Mouse (Mus musculus) spleen, embryonic (tissue): ENCODE results near the gene Krtap2-4.

Experiments
- CTCF ChIA-PET: fragments of 350-600 bp; sonication (Branson Sonifier 250); formaldehyde crosslinking; loops from one replicate; lab custom pipeline; 2022; lab: Charles Lee

The Krtap2-4 gene

DNA sequence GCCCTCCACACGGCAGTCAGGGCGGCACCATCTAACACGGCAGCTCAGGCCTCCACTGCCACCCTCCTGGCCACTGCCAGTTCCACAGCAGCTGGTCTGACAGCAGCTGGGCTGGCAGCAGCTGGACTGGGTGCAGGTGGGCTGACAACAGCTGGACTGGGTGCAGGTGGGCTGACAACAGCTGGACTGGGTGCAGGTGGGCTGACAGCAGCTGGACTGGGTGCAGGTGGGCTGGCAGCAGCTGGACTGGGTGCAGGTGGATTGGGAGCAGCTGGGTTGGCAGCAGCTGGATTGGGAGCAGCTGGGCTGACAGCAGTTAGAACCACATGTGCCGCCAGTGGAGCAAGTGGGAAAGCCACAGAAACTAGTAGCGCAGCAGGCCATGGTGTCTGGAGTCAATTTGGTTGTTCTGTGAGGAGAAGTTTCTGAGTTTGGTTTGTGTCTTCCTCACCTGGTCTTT is 31.4 kb downstream of the Krtap2-4 start, which contains the start of gene Krtap1-4:
Gene Krtap1-4, minus strand, starts transcription at position 410 of the 460 bp plus-strand sequence.
- CTCF ChIA-PET = no interaction called here

GRCm38 (mm10) chr11:99581564-99581963 is 33.1 kb downstream of the Krtap2-4 start:
- CTCF ChIA-PET = no interaction called here

- CTCF ChIA-PET = no interaction called here
These were observed 33.6 kb downstream of the Krtap2-4 start for GRCm38 (mm10) chr11:99581051-99581450.

- CTCF ChIA-PET = no interaction called here
These were observed 34.0 kb downstream of the Krtap2-4 start, which contains the start of gene Krtap1-5 for GRCm38 (mm10) chr11:99580636-99581035. Krtap1-5 (minus strand) TSS chr11:99581016.

DNA sequence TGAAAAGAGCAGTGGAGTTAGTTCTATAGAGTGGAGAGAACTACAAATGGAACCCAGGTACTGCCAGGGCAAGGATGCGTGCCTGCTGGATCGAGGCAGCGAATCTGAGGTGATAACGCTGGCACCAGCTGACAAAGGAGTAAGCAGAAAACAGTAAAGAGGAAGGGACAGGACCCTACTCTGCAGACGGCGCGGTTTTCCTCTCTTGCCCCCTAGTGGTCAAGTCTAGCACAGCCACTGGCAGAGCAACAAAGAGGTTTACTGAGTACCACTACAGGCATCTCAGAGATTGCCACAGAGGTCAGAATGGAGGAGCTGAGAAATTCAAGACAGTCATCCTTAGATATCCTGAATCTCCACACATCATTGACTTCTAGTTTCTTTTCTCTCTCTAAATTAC is 40.5 kb downstream of the Krtap2-4 start:
- CTCF ChIA-PET = no interaction called here

- CTCF ChIA-PET = no interaction called here
These were observed 41.5 kb downstream of the Krtap2-4 start for GRCm38 (mm10) chr11:99573164-99573563.

- CTCF ChIA-PET = no interaction called here
These were observed 48.1 kb downstream of the Krtap2-4 start, which contains the start of gene Krtap3-1 for GRCm38 (mm10) chr11:99566530-99566929. Krtap3-1 (minus strand) TSS chr11:99566630.
